Mouse (Mus musculus) inflammation-experienced regulatory T-cells (primary cell): Measurements from ENCODE around the gene Porcn. TPM values are rescaled to one million over a fixed set of nuclear protein-coding genes. Genes with fewer than 3 reads are reported as not detected.

ENCODE experiments used
- polyA plus RNA-seq, 2 experiments: library from polyadenylated mRNA; unstranded; fragments of 100-300 nt; shearing (Covaris generic); gene quantifications; one replicate each; pipeline ENCODE4 v1.2.1; 2017

Porcn gene
- under 1 TPM in 1 of 2 experiments, not detected in 1; 0.21 TPM for polyA plus RNA-seq

GRCm38 (mm10) chrX:8206015-8206693 lies at the start of gene Porcn:
Porcn (minus strand) TSS chrX:8206525.

GRCm38 (mm10) chrX:8252334-8253285 lies 46.3 kb upstream of the Porcn start, which contains the start of gene Ftsj1:
Ftsj1 (minus strand) TSS chrX:8252406.

GRCm38 (mm10) chrX:8193419-8193723 lies 13.0 kb downstream of the Porcn start, which contains the start of gene Ebp:
Ebp (minus strand) TSS chrX:8193512.

GRCm38 (mm10) chrX:8175504-8176385 lies 30.6 kb downstream of the Porcn start, which contains the start of gene Tbc1d25:
Tbc1d25 (minus strand) TSS chrX:8176181.

GRCm38 (mm10) chrX:8145153-8145991 lies 61.0 kb downstream of the Porcn start, which contains the start of gene Rbm3:
Rbm3 (minus strand) TSS chrX:8145880.

Other genes with a start within 250 kb of the Porcn start
- 10 to 100 TPM; 25.9 to 28.4 TPM for gene Gata1, start 228.5 kb downstream of the Porcn start, polyA plus RNA-seq
- gene Glod5, start 188.0 kb downstream of the Porcn start, polyA plus RNA-seq = not detected
- 10 to 100 TPM; 22.7 to 32.2 TPM for gene Suv39h1, start 131.8 kb downstream of the Porcn start, polyA plus RNA-seq
- gene Was, start 116.0 kb downstream of the Porcn start, polyA plus RNA-seq = 10 to 100 TPM; 80.0 to 87.7 TPM
- 10 to 100 TPM; 24.4 to 32.3 TPM for gene Wdr13, start 73.6 kb downstream of the Porcn start, polyA plus RNA-seq
- gene Rbm3, start 60.6 kb downstream of the Porcn start, polyA plus RNA-seq = 100 to 1,000 TPM; 502 to 511 TPM
- gene Tbc1d25, start 30.3 kb downstream of the Porcn start, polyA plus RNA-seq = 10 to 100 TPM; 14.2 to 21.1 TPM
- 100 to 1,000 TPM; 141 to 144 TPM for gene Ebp, start 13.0 kb downstream of the Porcn start, polyA plus RNA-seq
- 10 to 100 TPM; 19.6 to 26.7 TPM for gene Ftsj1, start 45.9 kb upstream of the Porcn start, polyA plus RNA-seq
- under 1 TPM in 1 of 2 experiments, not detected in 1; 0.59 TPM for gene Slc38a5, start 64.6 kb upstream of the Porcn start, polyA plus RNA-seq
- not detected for gene Ssxb10, start 120.9 kb upstream of the Porcn start, polyA plus RNA-seq
- gene Ssxb9, start 160.5 kb upstream of the Porcn start, polyA plus RNA-seq = not detected
- gene Ssxb1, start 206.8 kb upstream of the Porcn start, polyA plus RNA-seq = not detected